Mouse (Mus musculus) spleen, embryonic (tissue): ENCODE data around the gene Tnip3.

Experiments used
- CTCF ChIA-PET: fragments of 350-600 bp; sonication (Branson Sonifier 250); formaldehyde crosslinking; loops from one replicate; lab custom pipeline; 2022; lab: Charles Lee

The Tnip3 gene

DNA sequence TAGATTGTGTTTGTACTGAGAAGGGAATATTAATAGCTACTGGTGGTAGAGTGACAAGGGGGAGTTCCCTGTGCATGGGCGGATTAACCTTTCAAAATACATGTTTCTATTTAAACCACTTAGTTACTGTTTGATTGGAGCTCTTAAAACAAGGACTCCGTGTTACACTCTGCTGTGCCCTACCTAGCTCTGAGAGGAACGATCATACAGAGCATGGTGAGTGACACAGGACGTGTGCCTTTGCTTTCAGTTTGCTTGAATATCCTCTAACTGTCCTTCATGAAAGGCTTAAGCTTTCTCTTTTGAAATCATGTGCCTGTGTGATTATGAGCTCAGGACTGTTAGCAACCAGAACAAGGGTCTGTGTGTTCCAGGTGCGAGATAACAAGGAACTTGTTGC is at the start of gene Tnip3:
Gene Tnip3 (plus strand): TSS at position 122 of the 400 bp plus-strand sequence.
- CTCF ChIA-PET = no interaction called here

DNA sequence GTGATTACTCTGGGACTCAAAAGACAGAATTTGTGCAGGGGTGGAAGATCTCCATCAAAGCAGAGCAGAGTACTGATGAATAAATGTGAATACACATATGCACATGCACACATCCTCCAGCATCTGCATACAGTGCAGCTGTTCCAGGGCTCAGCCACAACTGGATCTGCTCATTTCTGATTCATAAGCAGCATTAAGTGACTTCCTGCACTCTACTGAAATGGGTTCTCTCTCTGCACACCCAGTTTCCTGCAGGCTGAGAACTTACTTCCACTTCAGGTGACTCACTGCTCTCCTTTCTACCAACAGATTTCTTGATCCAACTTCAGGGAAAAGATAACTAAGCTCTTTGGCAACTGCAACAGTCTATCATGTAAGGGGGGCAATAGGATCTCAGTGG is 26.3 kb upstream of the Tnip3 start:
- CTCF ChIA-PET = no interaction called here

DNA sequence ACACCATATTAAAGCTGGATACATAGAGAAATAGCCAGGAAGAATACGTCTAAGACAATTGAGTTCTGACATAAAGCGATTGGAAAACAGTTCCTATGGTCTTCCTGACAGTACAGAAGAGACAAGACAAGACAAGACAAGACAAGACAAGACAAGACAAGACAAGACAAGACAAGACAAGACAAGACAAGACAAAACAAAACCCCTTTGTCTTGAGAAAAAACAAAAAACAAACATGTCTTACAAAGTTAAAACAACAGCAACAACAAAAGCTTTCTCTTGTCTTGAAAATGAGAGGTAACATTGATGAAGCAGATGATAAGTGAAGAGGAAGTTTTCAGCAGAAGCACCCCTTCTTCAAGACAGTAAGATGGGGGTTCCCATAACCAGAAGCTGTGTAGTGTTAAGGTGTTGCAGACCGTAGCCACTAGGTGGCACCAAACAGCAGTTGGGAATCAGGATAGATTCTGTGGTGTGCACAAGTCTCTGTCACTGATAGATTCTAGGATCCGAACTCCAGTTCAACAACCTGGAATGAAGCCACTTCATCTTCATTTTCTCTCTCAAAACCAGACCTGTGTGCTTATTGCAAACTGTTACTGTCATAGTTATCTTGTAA is 15.0 kb upstream of the Tnip3 start:
- CTCF ChIA-PET = interaction anchor here (0.6 to 0.9 kb wide), 2 partner anchors 40 to 1024 kb away, joined by 3 to 4 read pairs; no protein-coding TSS in a partner anchor

DNA sequence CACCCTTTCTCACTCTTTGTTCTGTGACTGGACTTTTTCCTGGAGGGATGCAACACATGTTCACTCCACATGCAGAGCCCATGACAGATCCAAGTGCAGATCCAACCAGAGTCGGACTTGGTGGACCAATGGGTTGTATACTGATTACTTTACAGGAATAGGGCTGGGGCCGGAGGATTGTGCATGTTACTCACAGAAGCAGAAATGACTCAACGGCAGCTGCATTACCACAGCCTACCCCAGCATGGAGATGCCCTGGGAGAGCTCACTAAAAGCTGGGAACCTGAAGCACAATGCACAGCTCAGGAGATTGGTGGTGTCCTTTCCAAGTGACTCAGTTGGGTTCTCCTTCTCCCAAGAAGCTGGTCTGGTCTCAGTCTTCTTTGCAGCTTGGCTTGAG is 11.3 kb upstream of the Tnip3 start:
- CTCF ChIA-PET = no interaction called here

DNA sequence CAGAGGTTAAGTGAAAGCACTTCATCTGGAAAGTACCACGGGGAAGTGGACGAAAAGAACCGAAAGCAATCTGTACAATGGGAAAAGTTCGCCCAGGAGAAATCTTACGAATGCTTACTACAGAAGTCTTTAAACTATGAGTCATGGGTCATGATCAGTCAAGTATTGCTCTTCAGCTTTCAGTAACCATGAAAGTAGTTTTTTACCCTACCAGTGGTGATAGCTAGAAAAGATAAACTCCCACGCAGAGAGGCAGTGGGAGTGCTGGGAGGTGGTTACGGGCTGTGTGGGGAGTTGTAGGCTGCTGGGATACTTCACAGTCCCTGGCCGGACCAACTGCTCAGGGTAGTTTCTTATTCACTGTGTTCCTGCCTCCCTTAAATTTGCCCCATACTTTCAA is 8.4 kb upstream of the Tnip3 start:
- CTCF ChIA-PET = no interaction called here

DNA sequence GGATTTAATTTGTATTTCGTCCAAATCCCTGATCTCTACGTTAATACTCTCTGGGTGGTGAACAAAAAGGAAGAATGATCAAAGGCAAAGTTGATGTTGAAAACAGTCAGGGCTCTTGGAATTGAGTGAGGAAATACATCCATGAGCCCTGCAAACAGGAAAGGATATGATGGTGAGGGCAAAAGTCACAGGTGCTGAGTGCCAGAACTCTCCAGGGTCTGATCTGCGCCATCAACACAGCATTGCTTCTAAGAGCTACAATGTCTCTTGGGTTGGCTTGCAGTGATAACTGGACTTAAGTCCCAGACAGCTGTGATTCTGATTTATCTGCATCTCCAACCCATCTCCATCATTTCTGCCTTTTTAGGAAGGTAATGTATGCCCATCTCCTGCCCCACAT is 4.3 kb upstream of the Tnip3 start:
- CTCF ChIA-PET = no interaction called here

DNA sequence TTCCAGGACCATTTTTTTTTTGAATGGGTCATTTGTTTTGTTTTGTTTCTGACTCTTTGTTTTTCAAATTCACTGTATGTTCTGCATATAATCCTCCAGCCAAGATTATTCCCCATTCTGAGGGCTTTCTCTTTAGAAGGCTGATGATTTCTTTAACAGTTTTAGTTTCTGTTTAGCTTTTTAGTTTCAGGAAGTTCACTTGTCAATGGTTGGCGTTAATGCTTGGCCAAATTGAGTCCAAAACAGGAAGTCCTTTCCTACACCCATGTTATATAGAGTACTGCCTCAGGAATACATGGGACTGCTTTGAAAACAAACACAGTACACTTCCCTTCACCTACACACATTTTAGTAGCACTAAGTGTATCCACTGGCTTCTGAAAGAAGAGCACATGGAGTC is 2.8 kb downstream of the Tnip3 start:
- CTCF ChIA-PET = no interaction called here

DNA sequence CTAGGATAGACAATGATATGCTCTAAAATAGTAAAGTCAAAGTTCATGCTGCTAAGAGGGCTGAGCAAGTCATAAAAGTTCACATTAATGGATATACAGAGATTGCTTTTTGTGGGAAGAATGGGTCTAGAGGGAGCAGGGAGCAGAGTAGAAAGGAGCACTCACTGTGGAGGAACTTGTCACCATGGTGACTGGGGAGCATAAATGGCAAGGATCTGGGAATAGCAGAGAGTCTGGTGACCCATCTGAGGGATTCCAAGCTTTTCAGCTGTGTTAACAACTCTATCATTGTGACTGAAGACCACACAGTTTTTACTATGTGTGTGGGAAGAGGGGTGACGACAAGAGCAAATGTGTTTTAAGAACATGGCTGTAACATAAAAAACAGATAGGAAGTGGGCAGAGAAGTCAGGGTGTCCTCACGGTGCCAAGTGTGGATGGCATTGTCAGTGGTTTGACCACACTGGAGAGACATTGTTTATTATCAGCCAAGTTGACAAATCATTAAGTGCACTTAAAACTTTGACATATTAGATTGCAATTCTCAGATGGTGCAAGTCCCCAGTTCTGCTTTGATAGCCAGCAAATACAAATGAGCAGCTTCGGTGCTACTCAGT is 6.2 kb downstream of the Tnip3 start:
- CTCF ChIA-PET = no interaction called here

DNA sequence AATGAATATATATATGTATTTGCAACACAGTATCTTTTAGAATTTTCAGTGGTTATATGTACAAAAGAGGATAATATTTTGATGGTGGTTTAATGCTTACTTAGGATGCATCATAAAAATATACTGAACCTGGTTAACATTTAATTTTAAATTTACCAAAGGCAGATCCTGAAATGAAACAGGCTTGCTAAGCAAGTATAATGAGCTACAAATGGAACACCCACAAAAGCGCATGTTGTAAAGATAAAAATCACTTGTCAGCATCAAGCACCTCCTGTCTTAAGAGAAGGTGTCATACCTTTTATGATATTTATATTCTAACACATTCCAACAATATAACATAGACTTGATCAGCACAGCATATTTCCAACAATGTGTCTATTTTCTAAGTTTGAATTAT is 8.6 kb downstream of the Tnip3 start:
- CTCF ChIA-PET = no interaction called here

DNA sequence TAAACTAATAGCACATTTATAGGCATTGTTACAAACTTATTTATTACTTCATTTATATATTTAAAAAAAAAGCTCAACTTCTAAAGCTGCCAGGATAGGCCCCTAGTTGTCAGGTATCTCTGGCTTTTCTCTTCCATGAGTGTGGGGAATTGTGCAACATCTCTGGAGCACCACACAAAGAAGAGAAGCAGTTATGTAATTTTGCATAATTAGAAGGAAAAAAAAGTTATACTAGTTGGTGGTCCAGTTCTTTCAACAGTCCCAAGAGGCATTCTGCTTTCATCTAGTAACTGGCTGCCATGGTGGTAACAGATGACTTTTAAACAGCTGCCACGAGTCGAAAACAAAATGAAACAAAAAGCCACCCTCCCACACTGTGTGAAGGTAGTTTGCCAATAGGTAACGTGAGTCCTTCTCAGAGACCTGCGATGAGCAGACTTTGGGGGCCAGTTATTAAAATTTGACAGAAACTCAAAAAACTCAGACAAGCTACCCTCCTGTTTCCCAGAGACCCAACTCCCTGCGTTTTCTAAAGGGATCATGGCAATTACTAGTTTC is 12.3 kb downstream of the Tnip3 start:
- CTCF ChIA-PET = no interaction called here

DNA sequence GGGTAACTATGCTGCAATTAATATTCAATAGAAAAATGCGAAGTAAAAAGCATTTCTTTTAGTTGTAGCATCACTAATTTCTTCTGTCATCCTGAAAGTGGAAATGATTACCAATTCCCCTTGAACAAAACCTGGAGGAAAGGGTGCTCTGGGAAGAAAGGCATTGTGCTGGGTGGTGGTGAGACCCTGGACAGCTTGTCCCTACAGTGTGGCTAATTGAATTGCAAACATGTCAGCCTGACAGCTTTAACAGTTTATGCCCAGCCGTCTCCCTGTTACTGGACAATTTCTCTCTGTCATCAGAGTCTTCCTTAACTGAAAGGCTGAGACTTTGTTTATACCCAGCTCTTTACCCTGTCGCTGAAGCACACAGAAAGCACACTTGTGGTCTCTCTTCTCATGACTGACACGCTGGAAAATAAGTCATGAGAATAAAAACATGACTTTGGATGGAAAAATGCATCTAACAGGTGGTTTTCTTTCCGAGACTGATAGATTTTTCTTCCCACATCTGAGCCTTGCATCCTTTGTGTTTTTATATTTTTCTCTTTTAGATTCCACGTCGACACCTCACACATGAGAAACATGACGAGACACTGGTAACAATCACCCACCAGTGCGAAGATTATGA is 13.0 kb downstream of the Tnip3 start:
- CTCF ChIA-PET = no interaction called here

DNA sequence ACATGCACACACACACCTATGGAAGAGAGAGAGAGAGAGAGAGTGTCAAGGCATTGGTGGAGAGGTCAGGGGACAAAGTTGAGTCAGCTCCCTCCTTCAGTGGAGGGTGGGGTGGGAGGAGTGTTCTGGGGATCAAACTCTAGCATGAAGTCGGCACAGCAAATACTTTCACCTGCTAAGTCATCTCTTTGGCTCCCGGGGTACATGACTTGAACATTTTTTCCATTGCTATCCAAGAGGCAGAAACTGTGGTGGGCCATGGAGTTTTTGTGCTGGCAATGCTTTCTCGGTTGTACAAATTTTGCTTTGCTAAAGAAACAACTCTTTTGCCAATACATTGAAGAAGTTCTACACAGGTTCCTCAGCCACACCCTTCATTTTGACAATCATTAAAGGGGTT is 13.8 kb downstream of the Tnip3 start:
- CTCF ChIA-PET = no interaction called here

DNA sequence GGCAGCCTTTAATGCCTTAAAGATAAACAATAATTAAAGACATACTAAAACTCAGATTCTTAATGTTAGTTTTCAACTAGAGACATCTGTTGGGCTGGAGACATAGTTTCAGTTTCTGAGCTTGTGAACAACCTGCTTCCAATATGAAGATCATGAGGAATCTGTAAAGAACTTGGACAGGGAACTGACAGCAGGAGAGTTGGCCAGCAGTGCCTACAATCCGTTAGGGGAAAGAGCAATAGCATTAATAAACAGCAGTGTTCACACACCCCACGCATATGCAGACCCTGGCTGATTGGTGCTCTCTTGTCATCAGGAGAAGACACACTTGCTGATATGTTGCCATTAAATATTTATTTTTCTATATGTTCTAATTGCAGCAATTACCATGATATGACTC is 15.0 kb downstream of the Tnip3 start:
- CTCF ChIA-PET = no interaction called here

DNA sequence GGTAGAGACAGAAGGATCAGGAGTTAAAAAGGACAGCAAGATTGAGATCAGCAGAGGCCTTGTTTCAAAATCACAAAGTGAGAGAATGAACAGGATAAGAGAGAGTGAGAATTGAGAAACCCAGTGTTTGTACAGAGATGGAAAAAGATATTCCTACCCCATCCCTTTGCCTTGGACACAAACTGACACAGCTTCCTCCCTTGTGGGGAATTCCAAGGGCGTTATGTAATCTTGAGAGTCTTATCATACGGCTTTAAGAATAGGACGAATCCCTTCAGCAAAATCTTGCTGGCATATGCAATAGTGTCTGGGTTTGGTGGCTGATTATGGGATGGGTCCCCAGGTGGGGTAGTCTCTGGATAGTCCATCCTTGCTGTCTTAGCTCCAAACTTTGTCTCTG is 16.0 kb downstream of the Tnip3 start:
- CTCF ChIA-PET = no interaction called here

DNA sequence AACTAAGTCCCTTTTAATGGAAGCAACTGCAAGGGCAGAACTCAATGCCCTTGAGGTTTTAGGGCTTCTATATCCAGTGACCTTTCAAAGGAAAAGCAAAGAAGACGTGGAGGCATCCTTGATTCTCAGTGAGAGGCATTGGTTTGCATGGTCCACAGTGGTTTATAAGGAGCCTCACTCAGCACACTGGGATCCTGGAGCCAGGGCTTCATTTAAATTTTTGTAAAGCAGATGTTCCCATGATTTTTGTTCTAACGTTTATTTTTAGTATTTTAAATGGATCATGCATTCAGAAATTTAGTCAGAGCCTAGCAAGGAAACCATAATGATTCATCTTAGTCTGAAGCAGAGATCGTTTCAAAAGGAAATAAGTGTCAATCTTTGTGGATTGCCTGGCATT is 17.3 kb downstream of the Tnip3 start:
- CTCF ChIA-PET = no interaction called here

DNA sequence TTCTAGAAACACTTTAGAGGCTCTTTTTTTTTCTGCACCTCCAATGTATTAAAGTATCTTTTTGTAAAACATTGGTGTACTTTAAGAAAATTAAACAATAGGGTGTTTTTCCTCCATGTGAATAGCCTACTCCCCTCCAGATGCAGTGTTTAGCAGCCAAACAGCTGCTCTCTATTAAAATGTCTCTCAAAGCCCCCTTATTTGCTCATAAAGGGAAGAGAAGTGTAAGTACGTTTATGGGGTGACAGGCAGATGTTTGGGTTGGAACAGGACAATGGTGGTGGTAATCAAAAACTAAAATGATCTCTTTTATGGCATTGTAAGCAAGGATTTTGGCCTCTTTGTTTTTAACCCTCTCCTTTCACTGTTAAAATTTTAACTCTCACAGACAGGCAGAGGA is 17.8 kb downstream of the Tnip3 start:
- CTCF ChIA-PET = no interaction called here

DNA sequence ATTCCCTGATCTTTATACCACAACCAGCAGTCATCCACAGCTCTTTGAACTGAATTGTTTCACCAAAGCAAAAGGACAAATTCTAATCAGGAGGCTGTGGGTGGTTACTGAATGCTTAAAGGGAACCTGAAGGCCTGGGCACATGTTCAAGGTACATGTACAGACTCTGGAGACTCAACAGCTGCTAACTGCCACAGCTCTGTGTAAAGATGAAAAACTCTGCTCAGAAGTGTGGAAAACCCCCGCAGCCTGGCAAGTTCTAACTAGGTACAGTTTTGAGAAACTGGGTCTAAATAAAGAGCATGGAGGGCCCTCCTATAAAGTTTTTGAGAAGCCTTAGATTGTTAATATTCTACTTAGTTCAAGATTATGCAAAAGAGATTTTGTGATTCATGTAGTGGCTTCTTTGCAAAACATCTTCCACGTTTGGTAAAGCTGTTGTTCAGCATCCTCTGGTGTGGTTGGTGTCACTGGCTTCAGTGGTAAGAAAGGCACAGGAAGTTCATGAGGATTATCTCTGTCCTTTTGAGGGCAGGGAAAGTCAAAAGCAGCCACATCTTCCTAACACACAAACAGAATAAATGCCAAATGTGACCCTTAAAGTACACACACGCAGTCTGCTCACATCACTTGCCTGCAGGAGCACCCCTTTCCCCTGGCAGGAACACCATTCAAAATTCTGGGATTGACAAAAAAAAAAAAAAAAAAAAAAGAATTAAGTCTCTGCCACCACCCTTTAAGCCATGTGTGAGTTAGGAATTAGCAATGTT is 39.0 kb downstream of the Tnip3 start:
- CTCF ChIA-PET = no interaction called here

DNA sequence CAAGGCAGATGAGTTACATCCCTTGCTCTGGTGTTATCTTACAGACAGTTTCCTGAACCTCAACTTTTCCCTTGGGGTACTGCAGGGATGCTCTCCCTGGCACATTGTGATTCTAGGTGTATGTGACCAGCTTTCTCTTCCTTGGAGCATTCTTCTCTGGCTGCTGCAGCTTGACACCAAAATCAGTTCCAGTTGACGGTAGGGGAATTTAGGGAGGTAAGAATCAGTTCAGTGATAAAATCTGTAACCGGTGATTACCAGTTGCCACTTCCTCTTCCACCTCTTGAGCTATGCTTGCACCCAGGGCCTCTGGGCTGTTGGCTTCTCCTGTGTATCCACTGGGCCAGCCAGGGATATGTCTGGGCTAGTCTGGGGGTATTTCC is 39.5 kb downstream of the Tnip3 start:
- CTCF ChIA-PET = no interaction called here

DNA sequence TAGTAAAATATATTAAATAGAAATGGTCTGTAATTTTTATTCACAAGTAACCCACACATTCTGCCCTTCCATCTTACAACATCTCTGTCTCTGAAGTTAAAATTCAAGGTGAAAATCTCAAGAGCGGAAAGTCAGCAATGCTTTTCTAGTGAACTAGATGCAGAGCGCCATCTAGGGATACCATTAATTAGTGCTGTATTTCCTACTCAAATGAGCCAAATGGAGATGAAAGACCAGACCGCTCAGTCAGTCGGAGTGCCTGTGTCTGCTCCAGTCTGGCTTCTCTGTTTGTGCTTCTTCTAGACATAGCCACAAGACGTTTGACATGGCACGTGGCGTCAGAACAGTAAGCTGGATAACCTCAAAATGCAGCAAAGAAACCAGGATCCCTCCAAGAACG is 44.6 kb downstream of the Tnip3 start:
- CTCF ChIA-PET = no interaction called here

DNA sequence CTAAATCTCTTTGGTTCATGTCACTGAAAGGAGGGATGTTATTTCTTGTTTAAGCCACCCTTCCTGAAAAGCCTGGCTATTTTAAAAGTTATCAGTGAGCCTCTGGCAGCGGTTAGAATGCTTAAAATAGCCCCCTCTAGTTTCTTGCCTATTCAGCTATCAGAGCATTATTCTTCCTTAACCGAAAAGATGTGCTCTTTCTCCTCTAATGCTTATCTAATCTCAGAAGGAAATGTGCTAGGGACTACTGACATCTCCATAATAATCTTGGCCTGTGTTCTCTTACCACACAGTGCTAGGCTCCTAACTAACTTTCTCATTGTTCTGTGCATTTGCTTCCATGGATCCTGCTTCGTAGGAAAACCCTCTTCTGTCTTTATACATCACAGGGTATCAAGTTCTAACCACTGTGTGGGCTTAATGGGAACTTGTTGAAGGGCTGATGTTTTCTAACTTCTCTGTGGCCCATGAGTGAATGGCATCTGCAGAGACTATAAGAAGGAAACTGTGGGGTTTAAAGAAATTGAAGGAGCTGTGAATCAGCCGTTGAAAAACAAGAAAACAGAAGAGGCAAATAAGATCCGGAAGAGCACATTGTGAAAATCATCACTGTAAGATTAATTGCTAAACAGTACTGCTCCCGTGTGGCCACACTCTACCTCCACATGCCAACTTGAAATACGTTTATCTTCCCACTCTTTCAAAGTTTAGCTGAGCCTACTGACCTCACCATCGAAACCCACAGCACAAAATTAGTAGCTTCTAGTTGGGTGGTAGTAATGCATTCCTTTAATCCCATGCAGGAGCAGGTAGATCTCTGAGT is 53.2 kb downstream of the Tnip3 start:
- CTCF ChIA-PET = no interaction called here

DNA sequence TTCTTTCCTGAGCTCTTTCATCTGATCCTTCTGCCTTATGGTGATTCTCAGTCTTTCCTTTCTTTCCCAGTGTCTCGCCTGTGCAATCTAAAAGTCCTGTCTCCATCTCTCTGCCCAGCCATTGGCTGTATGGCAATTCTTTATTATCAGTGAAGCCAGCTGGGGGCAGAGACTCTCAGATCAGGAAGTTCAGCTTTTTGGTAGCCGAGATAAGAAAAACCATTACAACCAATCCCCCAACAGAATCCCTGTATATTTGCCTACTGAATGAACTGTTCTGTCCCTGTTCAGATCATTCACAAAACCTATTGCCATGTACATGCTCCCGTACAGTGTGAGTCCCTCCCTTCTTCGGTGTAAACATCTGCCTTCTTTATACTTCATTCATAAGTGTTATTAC is 57.9 kb downstream of the Tnip3 start:
- CTCF ChIA-PET = no interaction called here
